Mouse (Mus musculus): ENCODE measurements at regions not wholly inside any gene's neighbourhood (a gene's known extent, or its start where the extent isn't known, plus 50 kb on each side); places are given as distances from the start of the nearest gene placed in this dataset.

DNA sequence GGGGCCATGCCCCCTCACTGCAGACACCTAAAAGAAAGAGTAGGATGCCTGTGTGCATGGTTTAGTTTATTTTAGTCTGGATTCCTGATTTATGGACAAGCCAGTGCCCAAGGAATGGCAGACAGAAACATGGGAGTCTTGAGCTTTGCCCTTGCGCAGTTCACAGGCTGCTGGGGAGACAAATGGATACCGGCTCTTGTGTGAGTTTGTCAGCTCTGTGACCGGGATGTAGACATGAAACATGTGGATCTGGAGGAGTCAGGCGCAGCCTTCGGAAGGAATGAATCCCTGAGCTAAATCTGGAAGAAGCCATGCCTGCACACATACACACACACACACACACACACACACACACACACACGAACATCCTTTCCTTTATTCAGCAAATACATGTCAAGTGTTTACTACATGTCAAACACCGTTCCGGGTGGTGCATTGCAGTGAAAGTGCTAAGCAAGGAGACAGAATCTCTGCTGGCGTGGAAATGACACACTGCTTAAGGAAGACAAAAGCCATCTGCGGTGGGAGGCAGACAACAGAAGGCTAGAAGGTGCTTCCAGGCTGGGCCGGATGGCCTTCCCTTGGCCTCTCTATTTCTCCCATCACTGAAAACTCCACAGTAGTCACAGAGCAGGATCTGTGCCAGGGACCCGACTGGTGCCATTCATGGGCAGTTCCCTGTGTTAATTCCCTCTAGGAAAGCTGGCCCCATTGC lies 144.0 kb downstream of the Kit start:
- no peak for ATAC-seq (replicated peaks; ENCODE audit: low FRiP score, low TSS enrichment, poor library complexity, severe bottlenecking)

All from megakaryocyte-erythroid progenitor cell, adult 5-6 weeks (primary cell).